Mouse (Mus musculus): ENCODE measurements around the gene Cstf1.

- TF ChIP-seq ZNF384 (IDR thresholded peaks at IDR 0.05; ENCODE audit: low read depth, low read length) (no peak), CHD2 (IDR thresholded peaks at IDR 0.05; ENCODE audit: low read depth, low read length) (no peak), MAFK (IDR thresholded peaks at IDR 0.05; ENCODE audit: insufficient read depth, low read depth, low read length) (no peak), ZC3H11A (IDR thresholded peaks at IDR 0.05; ENCODE audit: borderline replicate concordance, low read depth, low read length) (no peak), HCFC1 (IDR thresholded peaks at IDR 0.05; ENCODE audit: borderline replicate concordance, insufficient read depth, low read length) (no peak)
These were observed 10.0 kb downstream of the Cstf1 start for GRCm38 (mm10) chr2:172380513-172380912.

All from ES-E14 (cell line).